Mouse (Mus musculus) stomach, embryonic 14.5 days (tissue): ENCODE measurements around the gene Pbx2. TPM values are rescaled to one million over a fixed set of nuclear protein-coding genes. Genes with fewer than 3 reads are reported as not detected.
"Not testable (repeated sequence)": the region's sequence is repeated elsewhere in the genome, so short reads cannot be mapped to it uniquely, and the experiment has no call there.

Source experiments
- ATAC-seq: fragments of 200-750 bp; cut with Nextera tagmentation; 2 replicates; pipeline ENCODE4 v1.8.0; 2017; ENCODE audit warnings: low read depth, moderate TSS enrichment; ENCODE audit not compliant: insufficient number of reproducible peaks, insufficient read depth, low FRiP score
- H3K27ac ChIP-seq: fragments of 300-500 bp; sonication (generic); 2 replicates; pipeline ENCODE4 v1.5.1; 2014; ENCODE audit warnings: mild to moderate bottlenecking, low read length, moderate library complexity, mixed read lengths
- H3K27me3 ChIP-seq: fragments of 300-500 bp; sonication (generic); 2 replicates; pipeline ENCODE4 v1.6.1; 2014; ENCODE audit warnings: low read length, control low read depth, mixed read lengths; ENCODE audit not compliant: control insufficient read depth, insufficient read depth
- H3K36me3 ChIP-seq: fragments of 300-500 bp; sonication (generic); 2 replicates; pipeline ENCODE4 v1.6.1; 2014; ENCODE audit warnings: mild to moderate bottlenecking, control low read depth, low read length, moderate library complexity, mixed read lengths; ENCODE audit not compliant: control insufficient read depth, insufficient read depth
- H3K4me1 ChIP-seq: fragments of 300-500 bp; sonication (generic); 2 replicates; pipeline ENCODE4 v1.6.1; 2014; ENCODE audit warnings: low read length, control low read depth, mixed read lengths; ENCODE audit not compliant: control insufficient read depth, insufficient read depth
- H3K4me2 ChIP-seq: fragments of 300-500 bp; sonication (generic); replicated peaks from 2 replicates; pipeline ENCODE4 v1.6.1; 2014; ENCODE audit warnings: low read depth, low read length, control low read depth
- H3K4me3 ChIP-seq: fragments of 300-500 bp; sonication (generic); 2 replicates; pipeline ENCODE4 v1.5.1; 2014; ENCODE audit warnings: low read depth, low read length, control low read depth
- H3K9ac ChIP-seq: fragments of 300-500 bp; sonication (generic); replicated peaks from 2 replicates; pipeline ENCODE4 v1.6.1; 2014; ENCODE audit warnings: low read depth, mild to moderate bottlenecking, control low read depth, low read length, moderate library complexity, mixed read lengths
- H3K9me3 ChIP-seq: fragments of 300-500 bp; sonication (generic); 2 replicates; pipeline ENCODE4 v1.6.1; 2016; ENCODE audit warnings: low read depth, low read length, control low read depth; ENCODE audit not compliant: control insufficient read depth
- WGBS: fragments of 180-500 bp; shearing (Covaris S2); extraction: QIAGEN DNeasy Blood & Tissue Kit; methylation state at CpG from one replicate; pipeline ENCODE4 v1.1.7; 2014; 5-methylcytosine and 5-hydroxymethylcytosine counted together
- polyA plus RNA-seq: library from polyadenylated mRNA; unstranded; fragments of >200 nt; fragmentation: Nextera tagmentation; extraction: Ambion mirVana; gene quantifications from 2 replicates; pipeline ENCODE4 v1.2.1, GENCODE M21; 2014

Gene Pbx2
- polyA plus RNA-seq = 13.1 and 15.5 TPM in 2 replicates

DNA sequence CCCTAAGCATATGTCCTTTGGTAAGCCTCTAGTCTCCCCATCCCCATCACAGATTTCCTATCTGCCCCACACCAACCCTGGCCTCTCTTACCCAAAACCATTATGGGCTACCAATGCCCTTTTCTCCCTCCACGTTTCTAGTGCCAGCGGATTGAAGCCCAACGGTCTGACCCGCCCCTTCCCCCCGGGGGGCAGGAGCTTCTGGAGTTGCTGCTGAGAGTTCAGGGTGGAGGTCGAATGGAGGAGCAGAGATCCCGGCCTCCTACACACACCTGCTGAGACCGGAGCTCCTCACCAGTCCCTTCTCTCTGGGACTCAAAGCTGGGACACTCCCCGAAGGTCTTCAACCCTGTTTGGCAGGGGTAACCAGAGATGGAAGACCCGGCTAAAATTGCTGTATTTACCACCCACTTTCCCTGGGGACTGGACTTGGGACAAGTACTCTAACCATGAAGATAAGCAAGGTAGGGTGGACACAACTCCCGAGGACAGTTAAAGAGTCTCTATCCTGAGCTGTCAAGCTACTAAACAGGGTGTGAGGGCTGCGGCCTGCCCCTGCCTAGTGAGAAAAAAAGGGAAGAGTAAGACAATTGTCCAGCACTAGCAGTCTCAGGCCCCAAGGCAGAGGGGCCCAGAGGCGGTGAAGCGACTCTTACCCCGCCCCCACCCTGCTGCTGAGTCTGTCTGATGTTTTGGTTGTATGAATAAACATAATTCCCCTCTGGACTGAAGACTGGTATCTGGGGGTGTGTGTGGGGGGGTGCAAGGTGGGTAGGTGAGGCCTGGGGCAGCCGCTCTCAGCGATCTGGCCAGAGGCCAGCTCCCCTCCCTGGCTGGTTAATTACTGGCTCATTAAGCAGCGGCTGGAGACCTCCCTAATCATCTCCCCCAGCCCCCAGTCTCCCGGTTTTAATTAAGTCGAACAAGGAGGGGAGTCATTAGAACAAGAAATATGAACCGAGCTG, at the start of gene Pbx2:
Pbx2 (plus strand) TSS at position 238 of the 965 bp plus-strand sequence.
- ATAC-seq = no peak
- no peaks in the 10 kb centered on the region for H3K27me3 ChIP-seq
- peaks cover 17% of the 10 kb centered on the region for H3K36me3 ChIP-seq
- 4% methylated on average over 21 of the region's 21 CpGs for WGBS
- peak within 1 kb of the TSS; percentile 87 for H3K4me3 ChIP-seq
- H3K9me3 ChIP-seq = no peaks in the 10 kb centered on the region
- H3K4me1 ChIP-seq = peaks cover 50% of the 10 kb centered on the region
- peak within 1 kb of the TSS; percentile 88 for H3K4me2 ChIP-seq
- peak within 1 kb of the TSS; percentile 99 for H3K27ac ChIP-seq
- peak within 1 kb of the TSS; percentile 95 for H3K9ac ChIP-seq

DNA sequence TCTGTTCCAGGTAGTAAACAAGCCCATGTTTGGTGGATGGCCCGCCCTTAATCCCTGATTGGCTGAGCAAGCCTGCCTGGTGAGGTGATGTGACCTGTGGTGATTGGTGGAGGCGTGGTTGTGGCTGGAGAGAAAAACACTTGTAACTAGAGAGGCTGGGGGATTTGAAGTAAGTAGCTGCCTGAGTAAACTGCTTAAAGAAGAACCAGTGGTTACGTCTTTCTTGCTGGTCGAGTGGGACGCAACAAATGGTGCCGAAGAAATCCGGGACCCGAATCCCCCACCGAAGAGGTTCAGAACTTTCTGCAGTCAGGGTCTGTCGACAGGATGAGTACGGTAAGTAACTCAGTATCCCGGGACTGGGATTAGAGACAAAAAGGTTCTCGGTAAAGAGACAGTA, 47.5 kb upstream of the Pbx2 start:
- H3K4me3 ChIP-seq = not testable (repeated sequence)
- WGBS = 97% methylated on average over 12 of the region's 13 CpGs

DNA sequence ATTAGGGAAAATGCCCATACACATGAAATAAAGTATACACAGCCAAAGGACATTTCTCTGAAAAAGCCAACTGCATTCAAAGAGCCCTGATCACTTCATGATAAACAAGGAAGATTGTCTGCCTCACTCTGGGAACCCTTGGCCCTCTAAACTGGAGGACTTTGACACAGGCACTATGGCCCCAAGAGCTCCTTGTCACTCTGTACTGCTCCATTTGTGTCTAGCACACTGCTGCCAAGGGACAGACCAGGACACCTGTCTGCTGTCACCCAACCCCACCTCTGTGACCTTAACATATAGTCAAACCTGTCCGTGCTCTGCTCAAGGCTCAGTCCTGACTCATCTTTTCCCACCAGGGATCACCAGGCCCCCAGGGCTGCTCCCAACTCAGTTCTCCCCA, 44.3 kb upstream of the Pbx2 start:
- no peaks in the 10 kb centered on the region for H3K4me1 ChIP-seq
- H3K27ac ChIP-seq = no peak overlapping the region
- no peak for ATAC-seq
- H3K9me3 ChIP-seq = no peaks in the 10 kb centered on the region
- no peaks in the 10 kb centered on the region for H3K36me3 ChIP-seq
- H3K4me2 ChIP-seq = no peak overlapping the region
- H3K9ac ChIP-seq = no peak overlapping the region
- no peaks in the 10 kb centered on the region for H3K27me3 ChIP-seq
- no peak overlapping the region for H3K4me3 ChIP-seq
- WGBS = 78% methylated on average over 1 of the region's 1 CpGs

More for the DNA sequence above, 47.5 kb upstream of the Pbx2 start:
- H3K9ac ChIP-seq, H3K4me1 ChIP-seq, H3K27ac ChIP-seq, H3K36me3 ChIP-seq, ATAC-seq, H3K4me2 ChIP-seq, H3K27me3 ChIP-seq, H3K9me3 ChIP-seq: not testable (repeated sequence)

DNA sequence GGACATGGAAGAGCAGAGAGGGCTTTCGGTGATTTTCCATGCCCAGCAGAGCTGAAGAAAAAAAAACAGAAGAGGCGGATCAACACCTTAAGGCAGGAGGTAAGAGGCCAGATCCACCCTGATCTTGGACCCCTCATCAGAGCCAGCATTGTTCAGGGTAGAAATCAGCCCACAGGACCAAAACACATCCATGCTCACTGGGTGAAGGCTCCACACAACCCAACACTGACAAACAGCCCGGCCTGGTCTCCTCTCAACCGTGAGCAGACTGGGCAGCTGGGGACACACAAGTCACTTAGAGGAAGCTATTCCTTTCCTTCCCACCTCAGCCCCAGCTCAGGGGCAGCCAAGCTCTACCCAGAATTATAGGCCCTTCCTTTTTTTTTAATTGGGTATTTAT, 43.5 kb upstream of the Pbx2 start:
- WGBS = 86% methylated on average over 4 of the region's 4 CpGs
- no peak overlapping the region for H3K27ac ChIP-seq
- H3K27me3 ChIP-seq = no peaks in the 10 kb centered on the region
- no peak for ATAC-seq
- H3K36me3 ChIP-seq = no peaks in the 10 kb centered on the region
- H3K4me1 ChIP-seq = no peaks in the 10 kb centered on the region
- no peak overlapping the region for H3K9ac ChIP-seq
- no peaks in the 10 kb centered on the region for H3K9me3 ChIP-seq
- no peak overlapping the region for H3K4me2 ChIP-seq
- H3K4me3 ChIP-seq = no peak overlapping the region

DNA sequence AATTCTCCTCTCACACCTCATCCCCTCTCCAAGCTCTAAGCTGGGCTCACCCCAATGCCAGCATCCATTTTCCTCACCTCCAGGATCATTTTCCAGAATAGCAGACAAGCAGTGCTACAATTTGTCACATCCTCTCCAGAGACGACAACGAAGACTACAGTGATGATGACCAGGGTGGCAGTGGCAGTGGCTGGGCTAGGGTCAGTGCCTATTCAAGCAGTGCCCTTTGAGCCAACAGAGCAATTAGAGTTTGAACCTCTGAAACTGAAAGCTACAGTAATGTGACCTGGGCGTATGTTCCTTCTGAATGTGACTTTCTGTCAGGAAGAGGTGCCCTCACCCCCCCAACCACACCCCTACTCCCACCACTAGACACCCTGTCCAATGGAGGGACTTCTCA, 41.9 kb upstream of the Pbx2 start:
- Histone ChIP-seq H3K36me3 (no peaks in the 10 kb centered on the region), H3K27me3 (no peaks in the 10 kb centered on the region), H3K9me3 (no peaks in the 10 kb centered on the region), H3K27ac (no peak overlapping the region), H3K4me2 (no peak overlapping the region), H3K4me1 (no peaks in the 10 kb centered on the region), H3K9ac (no peak overlapping the region), H3K4me3 (no peak overlapping the region)
- ATAC-seq = no peak
- WGBS = 88% methylated on average over 3 of the region's 3 CpGs

DNA sequence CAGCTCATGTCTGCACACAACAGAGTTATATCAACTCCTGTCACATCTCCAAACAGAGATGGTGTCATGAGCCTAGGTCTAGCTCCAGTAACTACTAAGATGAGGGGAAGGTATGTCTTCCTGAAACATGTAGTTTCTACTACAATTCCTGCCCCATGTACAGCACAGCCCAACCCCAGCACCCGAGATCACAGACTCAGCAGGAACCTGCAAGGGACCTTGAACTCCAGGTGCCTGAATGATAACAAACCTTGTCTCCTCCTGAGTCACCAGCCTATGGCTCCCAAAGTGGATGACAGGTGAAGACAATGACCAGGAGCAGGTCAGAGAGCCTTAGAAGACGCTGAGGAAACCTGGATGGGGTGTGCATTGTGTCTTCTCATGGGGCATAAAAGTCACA, 41.2 kb upstream of the Pbx2 start:
- no peak for ATAC-seq
- H3K9me3 ChIP-seq = no peaks in the 10 kb centered on the region
- 70% methylated on average over 2 of the region's 2 CpGs for WGBS

DNA sequence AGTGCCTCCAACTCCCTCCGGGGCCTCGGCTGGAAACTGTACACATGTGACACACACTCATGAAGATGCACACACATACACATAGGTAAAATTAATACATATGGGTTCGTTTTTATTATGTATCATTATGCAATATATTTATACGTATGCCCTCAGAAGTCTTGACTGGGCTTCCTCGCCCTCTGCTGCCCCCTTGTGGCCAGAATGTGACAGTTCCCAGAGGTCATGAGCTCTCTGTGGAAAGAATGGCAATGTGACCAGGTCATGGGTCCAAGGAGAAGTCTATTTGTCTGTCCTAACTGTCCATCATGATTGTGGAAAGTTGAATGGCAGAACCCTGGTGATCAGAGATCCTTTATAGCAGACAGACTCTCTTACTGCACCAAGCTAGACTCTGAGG, 35.6 kb upstream of the Pbx2 start:
- Histone ChIP-seq H3K4me2 (no peak overlapping the region), H3K36me3 (no peaks in the 10 kb centered on the region), H3K9ac (no peak overlapping the region), H3K27ac (no peak overlapping the region), H3K9me3 (no peaks in the 10 kb centered on the region), H3K27me3 (no peaks in the 10 kb centered on the region), H3K4me1 (no peaks in the 10 kb centered on the region), H3K4me3 (no peak overlapping the region)
- no peak for ATAC-seq
- WGBS = 22% methylated on average over 5 of the region's 5 CpGs

More for the DNA sequence above, 41.2 kb upstream of the Pbx2 start:
- H3K4me3 ChIP-seq = no peak overlapping the region
- H3K9ac ChIP-seq = no peak overlapping the region
- H3K4me1 ChIP-seq = no peaks in the 10 kb centered on the region
- H3K4me2 ChIP-seq = no peak overlapping the region
- no peaks in the 10 kb centered on the region for H3K36me3 ChIP-seq
- H3K27me3 ChIP-seq = no peaks in the 10 kb centered on the region
- H3K27ac ChIP-seq = no peak overlapping the region

DNA sequence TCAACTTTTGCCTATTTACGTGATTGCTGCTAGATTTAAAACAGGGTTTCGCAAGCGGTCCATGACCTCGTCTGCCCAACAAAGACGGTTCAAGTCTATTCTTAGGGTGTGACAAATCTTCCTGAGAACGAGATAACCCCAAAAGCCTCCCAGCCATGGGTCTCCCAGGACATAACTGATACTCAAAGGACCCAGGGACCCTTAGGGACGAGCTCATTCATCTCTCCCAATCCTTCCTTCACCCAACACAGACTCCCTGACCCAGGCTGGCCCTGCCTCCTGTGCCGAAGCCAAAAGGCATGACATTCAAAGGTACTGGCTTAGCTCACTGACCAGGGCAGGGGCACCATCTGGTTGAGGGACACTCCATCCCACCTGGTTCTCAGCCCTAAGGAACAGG, 34.7 kb upstream of the Pbx2 start:
- H3K4me2 ChIP-seq = no peak overlapping the region
- H3K36me3 ChIP-seq = no peaks in the 10 kb centered on the region
- H3K27ac ChIP-seq = no peak overlapping the region
- no peaks in the 10 kb centered on the region for H3K4me1 ChIP-seq
- H3K27me3 ChIP-seq = no peaks in the 10 kb centered on the region
- no peak overlapping the region for H3K9ac ChIP-seq
- no peak overlapping the region for H3K4me3 ChIP-seq
- no peak for ATAC-seq
- WGBS = 81% methylated on average over 8 of the region's 8 CpGs
- H3K9me3 ChIP-seq = no peaks in the 10 kb centered on the region
